Mouse (Mus musculus) layer of hippocampus, adult 18-20 months (tissue): ENCODE measurements at regions not wholly inside any gene's neighbourhood (a gene's known extent, or its start where the extent isn't known, plus 50 kb on each side); places are given as distances from the start of the nearest gene placed in this dataset.

ENCODE experiments used
- DNase-seq, 2 experiments: peaks; one replicate each; pipeline ENCODE4 v3.0.0; 2022; ENCODE audit warnings: low spot score in 2 of 2

DNA sequence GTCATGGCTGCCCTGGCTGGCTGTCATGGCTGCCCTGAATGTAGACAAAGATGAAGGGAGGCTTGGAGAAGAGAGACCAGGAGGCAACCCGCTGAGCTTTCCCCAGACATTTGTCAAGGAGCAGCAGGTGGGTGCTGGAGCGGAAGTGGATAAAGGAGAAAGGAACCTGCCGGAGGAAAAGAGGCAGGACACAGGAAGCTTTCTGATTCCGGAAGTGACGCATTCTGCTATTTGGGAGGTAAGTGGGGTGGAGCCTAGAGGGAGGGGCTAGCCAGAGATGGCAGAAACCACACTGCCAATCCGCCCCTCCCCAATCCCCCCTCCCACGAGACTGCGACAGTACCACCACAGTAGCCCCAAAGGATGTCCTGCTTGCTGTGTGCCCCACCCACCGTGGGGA, 80.1 kb downstream of the Gm572 start:
- no peak for DNase-seq

DNA sequence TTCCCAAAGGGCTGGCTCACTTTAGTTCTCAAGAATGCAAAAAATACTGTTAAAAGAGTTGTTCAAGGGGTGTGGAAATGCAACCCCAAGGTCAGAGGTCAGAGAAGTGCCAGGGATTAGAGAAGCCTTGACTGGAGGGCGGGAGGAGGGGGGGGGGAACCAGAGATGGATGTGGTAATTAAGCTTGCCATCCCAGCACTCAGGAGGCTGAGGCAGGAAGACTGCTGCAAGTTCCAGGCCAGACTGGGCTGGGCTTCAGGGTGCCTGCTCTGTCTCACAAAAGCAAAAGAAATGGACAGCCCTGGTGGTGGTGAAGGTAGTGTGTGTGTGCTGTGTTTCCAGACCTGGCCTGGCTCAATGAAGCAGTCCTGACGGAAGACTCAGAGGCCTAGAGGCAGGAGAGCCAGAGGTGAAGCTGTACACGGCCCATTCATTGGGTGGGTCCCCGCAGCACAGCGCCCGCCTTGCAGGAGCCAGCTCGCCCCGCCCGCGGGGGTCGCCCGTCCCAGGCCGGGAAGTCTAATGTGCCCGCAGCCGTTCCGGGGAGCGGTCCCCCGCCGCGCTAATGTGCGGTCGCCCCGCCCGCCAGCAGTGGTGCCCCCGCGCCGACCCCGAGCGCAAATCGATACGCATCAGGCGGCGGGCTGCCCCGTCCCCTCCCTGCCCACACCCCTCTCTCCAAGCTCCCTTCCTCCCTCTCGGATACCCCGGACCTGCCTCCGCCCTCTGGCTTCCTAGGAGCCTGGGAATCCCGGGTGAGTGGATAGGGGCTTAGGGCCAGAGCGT, 80.1 kb upstream of the Casz1 start:
- DNase-seq: no peak

DNA sequence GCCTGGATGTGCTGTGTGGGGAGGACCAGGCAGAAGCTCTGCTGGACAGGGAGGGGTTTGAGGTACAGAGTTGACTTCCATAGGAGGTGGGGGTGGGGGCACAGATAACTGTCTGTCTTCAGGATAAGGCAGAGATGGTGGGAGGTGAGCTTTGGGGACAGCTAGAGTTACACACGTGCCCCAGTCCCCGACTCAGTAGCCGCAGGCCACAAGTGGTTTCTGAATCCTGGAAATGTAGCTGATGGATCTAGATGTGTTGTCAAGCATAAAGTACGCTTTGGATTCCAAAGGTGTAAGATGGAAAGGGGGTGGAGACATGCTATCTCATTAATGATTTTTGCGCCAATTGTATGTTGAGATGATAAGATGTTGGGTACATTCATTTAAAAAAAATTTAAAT, 75.4 kb upstream of the Casz1 start:
- DNase-seq: no peak

DNA sequence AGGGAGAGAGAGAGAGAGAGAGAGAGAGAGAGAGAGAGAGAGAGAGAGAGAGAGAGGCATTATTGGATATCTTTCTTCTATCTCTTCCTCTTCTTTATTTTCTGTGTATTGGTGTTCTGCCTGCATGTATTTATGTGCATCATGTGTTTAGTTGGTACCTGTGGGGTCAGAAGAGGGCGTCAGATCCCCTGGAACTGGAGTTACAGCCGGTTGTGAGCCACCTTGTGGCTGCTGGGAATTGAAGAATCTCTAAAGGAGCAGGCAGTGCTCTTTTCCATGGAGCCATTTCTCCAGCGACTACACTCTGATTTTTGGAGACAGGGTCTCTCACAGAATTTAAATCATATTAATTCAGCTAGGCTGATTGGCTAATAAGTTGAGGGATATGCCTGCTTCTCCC, 72.6 kb upstream of the Casz1 start:
- DNase-seq: no peak

DNA sequence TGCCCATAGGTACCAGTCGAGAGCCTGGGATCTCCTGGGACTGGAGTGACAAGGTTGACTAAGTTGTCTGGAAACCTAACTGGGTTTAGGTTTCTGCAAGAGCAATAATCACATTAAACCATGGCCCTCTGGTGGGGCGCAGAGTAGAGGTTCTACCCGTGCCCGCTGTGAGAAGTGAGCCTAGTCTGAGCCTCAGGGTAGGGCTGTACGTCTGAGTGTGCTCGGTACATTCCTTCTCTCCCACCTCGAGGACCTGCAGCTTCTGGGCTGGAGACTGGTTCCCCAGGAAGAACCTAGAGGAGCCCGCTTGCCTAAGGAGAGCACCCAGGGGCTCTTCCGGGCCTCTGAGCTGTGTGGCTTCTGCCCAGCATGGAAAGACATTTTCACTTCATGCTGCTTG, 70.2 kb upstream of the Casz1 start:
- DNase-seq: no peak

DNA sequence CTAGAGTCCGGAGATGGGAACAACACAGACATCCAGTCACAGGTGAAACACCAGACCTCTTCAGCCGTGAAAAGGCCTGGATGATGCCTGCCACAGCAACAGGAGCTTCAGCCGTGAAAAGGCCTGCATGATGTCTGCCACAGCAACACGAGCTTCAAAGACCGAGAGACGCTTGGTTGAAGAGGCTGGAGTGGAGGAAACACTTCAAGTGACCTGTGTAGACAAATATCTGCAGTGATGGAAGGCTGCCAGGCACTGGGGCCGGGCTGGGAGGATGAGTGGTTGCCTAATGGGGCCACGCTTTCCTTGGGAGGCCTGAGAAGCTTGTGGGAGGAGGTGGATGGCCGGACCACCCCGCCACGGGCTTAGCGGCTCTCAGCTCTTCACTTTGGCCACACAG, 69.7 kb upstream of the Casz1 start:
- no peak for DNase-seq

DNA sequence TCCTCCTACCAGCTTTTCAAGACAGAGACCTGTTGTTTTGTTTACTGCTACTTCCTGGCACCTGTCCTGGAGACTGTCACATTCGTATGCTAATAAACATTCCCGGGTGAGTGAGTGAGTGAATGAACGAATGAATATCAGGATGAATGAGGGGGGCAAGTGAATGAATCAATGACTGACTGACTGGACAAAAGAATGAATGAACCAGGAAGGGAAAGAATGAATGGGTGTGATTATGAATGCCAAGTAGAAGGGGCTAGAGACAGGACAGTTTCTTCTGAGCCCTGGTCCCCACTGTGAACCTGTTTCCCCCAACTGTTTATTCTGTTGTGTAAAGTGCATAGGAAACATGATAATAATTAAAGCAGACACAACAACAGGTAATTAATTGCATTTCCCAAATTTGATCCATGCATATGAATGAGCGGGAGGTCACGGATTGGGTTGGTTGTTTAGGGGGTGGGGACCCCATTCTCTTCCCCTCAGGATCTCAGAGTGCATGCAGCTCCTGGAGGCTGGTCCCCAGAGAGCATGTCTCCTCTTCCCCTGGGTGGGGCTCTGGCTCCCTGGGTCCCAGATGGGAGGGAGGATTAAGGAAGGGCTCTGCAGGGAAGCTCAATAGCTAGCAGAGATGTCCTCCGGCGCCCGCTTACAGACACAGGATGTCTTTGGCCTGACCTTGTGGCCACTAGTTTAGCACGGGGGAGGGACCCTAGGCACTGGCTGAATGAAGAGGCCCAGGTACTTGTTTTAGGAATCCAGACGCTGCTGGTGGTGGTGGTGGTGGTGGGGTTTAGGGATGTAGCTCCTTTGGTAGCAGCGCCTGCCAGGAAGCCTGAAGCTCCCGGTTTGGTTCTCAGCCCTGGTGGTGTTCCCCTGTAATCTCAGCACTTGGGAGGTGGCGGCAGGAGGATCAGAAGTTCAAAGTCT, 65.4 kb upstream of the Casz1 start:
- DNase-seq: no peak

DNA sequence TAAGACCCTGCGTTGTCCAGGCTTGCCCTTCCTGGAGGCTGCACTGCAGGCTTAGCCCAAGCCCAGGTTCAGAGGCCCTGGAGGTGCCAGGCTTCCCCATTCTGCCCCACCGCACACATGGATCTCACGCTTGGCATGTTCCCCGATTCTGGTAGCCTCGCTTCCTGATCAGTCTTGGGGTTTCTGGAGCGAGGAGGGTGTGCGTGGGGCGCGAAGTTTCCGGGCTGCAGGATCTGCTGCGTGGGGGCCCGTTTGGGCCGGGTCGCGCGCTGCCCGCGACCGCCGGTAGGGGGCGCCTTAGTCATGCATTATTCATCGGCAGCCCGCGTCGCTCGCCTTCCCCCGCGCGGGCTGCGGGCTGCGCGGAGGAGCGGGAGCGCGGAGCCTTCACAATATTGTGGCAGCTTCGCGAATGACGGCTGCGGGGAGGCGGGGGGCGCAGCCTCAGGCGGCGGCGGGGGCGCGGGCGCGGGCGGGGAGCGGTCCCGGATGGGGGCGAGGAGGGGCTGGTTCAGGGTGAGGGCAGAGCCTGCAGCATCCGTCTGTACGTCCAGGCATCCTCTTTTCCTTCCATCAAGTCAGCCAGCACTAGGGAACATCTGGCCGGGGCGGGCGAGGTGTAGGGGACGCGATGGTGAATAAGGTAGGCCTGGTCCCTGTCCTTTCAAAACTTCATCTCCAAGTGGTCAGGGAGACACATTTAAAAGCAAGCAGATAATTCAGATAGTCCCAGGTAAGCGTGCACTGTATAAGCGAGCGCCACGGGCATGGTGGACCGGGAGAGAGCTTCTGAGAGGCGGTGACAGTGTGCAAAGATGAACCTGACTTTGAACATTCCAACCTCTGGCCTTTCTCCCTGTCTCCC, 61.4 kb upstream of the Casz1 start:
- peak; percentile 22 to 80 for DNase-seq

DNA sequence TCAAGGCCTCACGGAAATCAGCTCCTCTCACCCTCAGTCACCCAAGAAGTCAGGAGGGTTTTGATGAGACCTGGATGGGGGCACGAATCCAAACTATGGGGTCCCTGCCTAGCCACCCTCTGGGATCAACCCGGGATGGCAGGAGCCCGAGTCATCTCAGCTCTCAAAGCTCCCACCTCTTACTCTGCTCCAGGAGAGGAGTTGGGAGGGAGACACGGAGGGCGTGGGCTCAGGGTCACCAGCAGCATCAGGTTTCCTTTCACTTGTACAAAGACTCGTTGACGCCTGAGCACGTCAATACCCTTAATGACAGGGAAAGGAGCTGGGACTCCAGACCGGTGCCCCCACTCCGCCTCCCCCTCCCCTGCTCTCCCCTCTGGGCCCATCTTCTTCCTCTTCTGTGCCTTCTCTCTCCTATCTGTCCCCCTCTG, 60.8 kb upstream of the Casz1 start:
- no peak for DNase-seq

DNA sequence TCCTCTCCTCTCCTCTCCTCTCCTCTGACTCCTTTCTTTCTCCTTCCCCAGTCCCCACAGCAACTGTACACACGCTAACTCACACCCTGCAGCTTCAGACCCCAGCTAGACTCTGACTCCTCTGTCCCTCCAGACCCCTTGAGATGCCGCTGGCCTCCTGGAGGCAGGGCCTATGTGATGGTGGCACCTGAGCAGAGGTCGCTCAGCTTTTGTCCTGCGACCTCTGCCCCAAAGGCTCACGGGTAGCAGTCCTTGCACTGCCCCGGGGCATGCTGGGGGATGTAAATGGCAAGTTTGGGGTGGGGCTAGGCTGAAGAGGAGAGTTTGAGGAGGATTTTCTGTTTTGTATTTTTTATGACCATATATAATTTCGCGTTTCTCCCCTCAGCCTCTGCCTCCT, 60.2 kb upstream of the Casz1 start:
- DNase-seq: no peak

DNA sequence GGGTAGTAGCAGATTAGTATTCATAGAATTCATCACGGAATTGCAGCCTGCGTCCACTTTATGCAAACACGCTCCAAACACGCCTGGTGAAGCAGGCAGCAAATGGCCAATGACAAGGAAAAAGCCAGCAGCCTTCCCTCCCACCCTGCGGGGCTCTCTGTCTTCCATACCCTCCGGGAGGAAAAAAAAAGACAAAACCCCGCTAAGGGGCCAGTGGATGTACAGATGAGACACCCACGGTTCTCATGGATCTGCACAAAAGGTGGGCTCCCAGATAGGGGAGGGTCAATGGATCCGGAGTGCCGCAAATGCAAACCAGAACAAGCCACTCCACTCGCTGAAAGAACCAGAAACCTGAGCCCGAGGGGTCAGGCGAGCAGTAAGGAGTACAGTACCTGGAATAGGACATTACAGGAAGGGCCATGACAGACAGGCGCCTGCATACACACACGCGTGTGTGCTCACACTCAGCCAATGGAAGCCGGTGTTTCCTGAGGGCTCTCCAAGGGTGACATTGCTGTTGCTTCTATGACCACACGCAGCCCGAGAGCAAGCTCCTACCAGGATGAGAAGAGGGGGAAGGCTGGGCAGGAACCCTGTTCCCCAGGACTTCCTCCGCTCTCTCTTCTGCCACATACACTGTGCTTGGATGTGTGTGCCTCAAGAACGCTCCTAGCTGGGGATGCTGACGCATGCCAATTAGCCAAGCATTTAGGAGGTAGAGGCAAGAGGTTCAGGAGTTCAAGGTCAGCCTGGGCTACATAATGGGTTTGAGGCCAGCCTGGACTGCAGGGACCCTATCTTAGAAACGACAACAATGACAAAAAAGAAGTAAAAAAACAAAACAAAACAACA, 57.5 kb upstream of the Casz1 start:
- no peak for DNase-seq

DNA sequence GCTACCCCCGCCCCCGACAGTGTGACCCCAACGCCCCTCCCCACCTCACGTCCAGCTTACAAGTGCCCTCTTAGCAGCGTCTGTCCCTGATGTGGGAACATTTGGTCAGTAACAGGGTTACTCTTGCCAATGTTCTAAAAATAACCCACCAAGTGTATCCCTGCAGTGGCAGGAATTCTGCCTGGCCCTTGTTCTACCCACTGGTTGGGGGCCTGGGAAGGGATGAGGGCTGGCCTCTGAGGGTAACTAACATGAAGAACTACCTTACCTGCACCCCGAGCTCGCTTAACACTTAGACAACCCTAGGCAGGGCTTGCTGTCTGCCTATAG, 56.9 kb upstream of the Casz1 start:
- DNase-seq: no peak

DNA sequence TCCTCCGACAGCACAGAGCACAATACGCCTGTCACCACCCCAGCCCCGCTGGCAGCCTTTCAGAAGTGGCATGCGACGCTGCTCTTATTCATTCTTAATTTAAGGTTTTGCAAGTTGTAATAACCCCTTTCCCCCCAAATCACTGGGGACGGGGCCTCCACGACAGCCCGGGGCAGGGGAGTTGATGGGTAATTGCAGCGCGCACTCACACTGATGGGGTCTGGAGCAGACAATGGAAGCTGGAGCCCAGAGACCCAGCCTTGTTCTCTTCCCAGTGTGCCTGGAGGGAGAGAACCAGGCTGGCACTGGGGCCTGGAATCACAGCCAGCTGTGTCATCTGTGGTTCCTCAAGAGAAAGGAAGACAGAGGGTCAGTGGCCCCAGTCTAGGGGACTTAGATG, 54.2 kb upstream of the Casz1 start:
- no peak for DNase-seq

DNA sequence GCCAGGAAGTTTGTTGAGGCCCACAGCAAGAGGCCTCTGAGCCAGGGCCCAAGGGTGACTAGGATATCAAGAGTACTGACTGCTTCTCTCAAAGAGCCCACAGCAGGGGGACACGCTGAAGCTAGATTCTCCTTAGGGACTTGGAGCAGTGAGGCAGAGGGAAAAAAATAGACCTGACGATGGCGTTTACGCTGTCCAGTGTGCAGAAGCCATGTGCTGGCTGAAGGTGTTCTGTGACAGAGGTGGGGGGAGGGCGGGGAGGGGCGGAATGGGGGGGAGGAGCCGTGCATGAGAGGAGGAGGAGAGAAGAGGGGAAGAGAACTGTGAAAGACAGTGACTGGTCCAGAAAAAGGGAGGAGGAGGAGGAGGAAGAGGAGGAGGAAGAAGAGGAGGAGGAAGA, 52.6 kb upstream of the Casz1 start:
- DNase-seq: no peak

DNA sequence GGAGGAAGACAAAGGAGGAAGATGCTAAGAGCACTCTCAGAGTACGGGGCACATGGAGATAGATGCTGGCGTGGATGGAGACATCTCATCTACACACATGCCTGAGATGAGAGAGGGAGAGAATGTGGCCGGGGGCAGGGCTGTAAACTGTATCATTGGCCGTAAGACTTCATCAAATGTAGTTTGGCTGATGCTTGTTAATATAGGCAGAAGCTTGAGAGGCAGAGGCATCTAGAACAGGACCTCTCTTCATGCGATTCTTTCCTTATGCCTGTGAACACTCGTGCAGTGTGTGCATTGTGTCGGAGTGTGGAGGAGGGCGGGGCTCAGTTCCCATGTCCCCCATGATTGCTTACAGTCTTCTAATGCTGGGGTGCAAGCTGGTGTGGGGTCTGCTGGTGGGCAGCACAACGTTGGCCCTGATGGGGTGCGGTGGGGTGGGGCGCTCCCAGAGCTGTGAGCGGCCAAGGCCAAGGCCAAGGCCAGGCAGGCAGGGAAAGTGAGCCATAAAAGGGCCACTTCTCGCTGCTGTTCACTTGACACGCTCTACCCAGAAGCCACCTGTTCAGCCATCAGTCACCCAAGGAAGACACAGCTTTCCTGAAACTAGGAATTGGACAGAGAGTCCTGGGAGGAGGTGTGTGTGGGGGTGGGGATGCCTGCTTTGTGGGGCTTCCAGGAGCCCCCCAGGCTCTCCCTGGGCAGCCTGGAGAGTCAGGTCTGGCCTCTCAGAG, 51.7 kb upstream of the Casz1 start:
- no peak for DNase-seq

DNA sequence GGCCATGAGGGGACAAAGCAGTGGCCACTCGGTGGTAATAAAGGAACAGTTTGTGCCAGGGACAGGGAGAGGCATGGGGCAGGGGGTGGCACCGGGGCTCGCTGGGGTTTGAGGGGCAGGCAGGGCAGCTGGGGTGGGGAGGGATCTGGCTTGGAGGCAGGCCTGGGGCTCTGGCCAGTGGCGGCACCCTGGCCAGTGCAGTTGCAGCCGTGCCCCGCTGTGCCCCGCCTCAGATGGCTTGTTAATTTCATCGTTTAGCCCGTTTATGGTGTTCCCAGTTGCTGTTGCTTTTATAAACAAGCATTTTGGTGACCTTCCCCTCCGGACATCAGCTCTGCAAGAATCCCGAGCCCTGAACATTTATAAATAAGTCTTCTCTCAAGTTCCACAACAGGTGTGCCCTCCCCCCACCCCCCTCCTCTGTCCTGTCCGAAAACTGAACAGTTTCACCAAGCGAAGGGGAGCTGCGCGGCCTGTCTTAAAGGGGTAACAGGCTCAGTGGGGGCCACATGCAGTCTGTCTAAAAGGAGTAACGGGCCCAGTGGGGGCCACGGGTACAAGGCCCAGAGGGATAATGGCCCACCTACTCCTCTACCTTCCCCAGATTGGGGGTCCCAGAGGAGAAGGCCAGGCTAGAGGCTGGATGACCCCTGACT, 51.0 kb upstream of the Casz1 start:
- DNase-seq: no peak

DNA sequence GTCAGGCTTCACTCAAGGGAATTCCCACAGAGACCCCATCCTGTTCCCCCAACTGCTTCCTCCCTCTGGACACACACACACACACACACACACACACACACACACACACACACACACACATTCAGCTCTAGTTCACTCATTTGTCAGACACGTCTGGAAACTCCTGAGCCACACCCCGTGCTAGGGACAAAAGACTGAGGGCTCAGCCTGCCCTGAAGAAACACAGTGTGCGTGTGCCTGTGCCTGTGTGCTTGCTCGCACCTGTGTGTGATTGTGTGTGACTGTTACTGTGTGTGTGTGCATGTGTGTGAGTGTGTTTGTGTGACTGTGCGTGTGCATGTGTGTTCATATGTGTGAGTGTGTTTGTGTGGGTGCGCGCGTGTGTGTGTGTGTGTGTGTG, 50.4 kb upstream of the Casz1 start:
- DNase-seq: no peak
